Mouse (Mus musculus): ENCODE measurements around the gene Cyp11a1. TPM values are rescaled to one million over a fixed set of nuclear protein-coding genes. Genes with fewer than 3 reads are reported as not detected.

Cyp11a1 gene
- polyA plus RNA-seq, 1 experiment from 2014 or later: 0.45 TPM

GRCm38 (mm10) chr9:57975200-57975821 lies 30.9 kb upstream of the Cyp11a1 start:
- Histone ChIP-seq H3K36me3 (replicated peaks) (no peaks in the 10 kb centered on the region), H3K27me3 (no peaks in the 10 kb centered on the region), H3K27ac (no peak overlapping the region), H3K4me3 (replicated peaks) (no peak overlapping the region), H3K9me3 (no peaks in the 10 kb centered on the region), H3K4me2 (no peak overlapping the region), H3K4me1 (no peaks in the 10 kb centered on the region), H3K9ac (no peak overlapping the region)
- 80% methylated on average over 5 of the region's 5 CpGs for WGBS
- ATAC-seq (ENCODE audit: low FRiP score): no peak

- H3K36me3 ChIP-seq (replicated peaks): no peaks in the 10 kb centered on the region
- no peak overlapping the region for H3K4me3 ChIP-seq (replicated peaks)
- no peak overlapping the region for H3K9ac ChIP-seq
- no peak for ATAC-seq (ENCODE audit: low FRiP score)
- no peaks in the 10 kb centered on the region for H3K4me1 ChIP-seq
- 88% methylated on average over 6 of the region's 6 CpGs for WGBS
- H3K4me2 ChIP-seq: no peak overlapping the region
- no peaks in the 10 kb centered on the region for H3K27me3 ChIP-seq
- no peak overlapping the region for H3K27ac ChIP-seq
- H3K9me3 ChIP-seq: no peaks in the 10 kb centered on the region
Measured at GRCm38 (mm10) chr9:57978025-57978424, 28.2 kb upstream of the Cyp11a1 start.

GRCm38 (mm10) chr9:57978858-57979257 lies 27.4 kb upstream of the Cyp11a1 start:
- H3K4me2 ChIP-seq: no peak overlapping the region
- H3K27ac ChIP-seq: no peak overlapping the region
- 82% methylated on average over 3 of the region's 3 CpGs for WGBS
- no peaks in the 10 kb centered on the region for H3K9me3 ChIP-seq
- H3K4me3 ChIP-seq (replicated peaks): no peak overlapping the region
- H3K27me3 ChIP-seq: no peaks in the 10 kb centered on the region
- H3K36me3 ChIP-seq (replicated peaks): no peaks in the 10 kb centered on the region
- no peak overlapping the region for H3K9ac ChIP-seq
- no peaks in the 10 kb centered on the region for H3K4me1 ChIP-seq
- ATAC-seq (ENCODE audit: low FRiP score): no peak

GRCm38 (mm10) chr9:57980570-57980969 lies 25.6 kb upstream of the Cyp11a1 start:
- Histone ChIP-seq H3K4me2 (no peak overlapping the region), H3K36me3 (replicated peaks) (no peaks in the 10 kb centered on the region), H3K27me3 (no peaks in the 10 kb centered on the region), H3K9ac (no peak overlapping the region), H3K4me3 (replicated peaks) (no peak overlapping the region), H3K27ac (no peak overlapping the region), H3K9me3 (no peaks in the 10 kb centered on the region), H3K4me1 (no peaks in the 10 kb centered on the region)
- 86% methylated on average over 10 of the region's 10 CpGs for WGBS
- no peak for ATAC-seq (ENCODE audit: low FRiP score)

DNA sequence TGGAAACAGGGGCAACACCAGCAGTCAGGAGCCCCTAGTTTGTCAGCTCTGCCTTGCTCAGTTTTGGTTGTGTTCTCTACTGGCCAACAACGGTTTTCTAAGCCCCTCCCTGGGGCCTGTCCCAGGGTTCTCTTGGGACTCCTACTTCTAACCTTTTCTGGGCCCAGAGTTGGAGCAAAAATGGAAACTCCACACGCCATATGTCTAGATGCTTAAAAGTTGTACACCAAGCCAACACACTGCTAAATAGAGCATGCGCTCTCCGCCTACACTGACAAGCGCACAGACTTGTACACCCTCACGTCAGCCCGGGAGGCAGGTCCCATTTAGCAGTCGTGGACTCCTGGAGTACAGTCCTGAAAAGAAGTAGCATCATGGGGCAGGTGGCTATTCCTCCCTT lies 20.9 kb upstream of the Cyp11a1 start:
- Histone ChIP-seq H3K27ac (no peak overlapping the region), H3K27me3 (0 out of 2 replicates have a peak, but pooled peaks cover 4% of the 10 kb centered on the region), H3K4me2 (no peak overlapping the region), H3K4me1 (peaks cover 7% of the 10 kb centered on the region; the same call in 1 of the 2 replicates), H3K9me3 (no peaks in the 10 kb centered on the region), H3K36me3 (replicated peaks) (no peaks in the 10 kb centered on the region), H3K4me3 (replicated peaks) (no peak overlapping the region), H3K9ac (no peak overlapping the region)
- WGBS: 91% methylated on average over 8 of the region's 8 CpGs
- no peak for ATAC-seq (ENCODE audit: low FRiP score)

DNA sequence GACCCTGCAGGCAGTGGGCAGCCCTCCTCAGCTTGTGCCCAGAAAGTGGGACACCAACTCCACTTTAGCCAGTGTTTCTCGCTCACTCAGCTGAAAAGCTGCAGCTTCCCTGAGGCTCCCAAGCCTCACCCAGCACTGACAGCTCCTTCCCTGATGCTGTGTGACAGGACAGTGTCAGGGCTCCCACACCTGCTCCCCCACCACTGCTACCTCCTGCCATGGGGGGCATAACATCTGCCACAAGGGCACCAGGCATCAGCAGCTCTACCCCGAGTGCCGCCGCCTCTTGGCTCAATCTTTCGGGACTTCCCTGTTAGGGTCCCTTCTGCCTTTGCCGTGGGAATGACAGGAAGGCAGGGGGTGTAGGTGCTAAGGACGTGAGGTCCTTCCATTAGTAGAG lies 19.9 kb upstream of the Cyp11a1 start:
- Histone ChIP-seq H3K4me3 (replicated peaks) (no peak overlapping the region), H3K9ac (no peak overlapping the region), H3K36me3 (replicated peaks) (no peaks in the 10 kb centered on the region), H3K9me3 (no peaks in the 10 kb centered on the region), H3K4me1 (peaks cover 7% of the 10 kb centered on the region; the same call in 1 of the 2 replicates), H3K27me3 (0 out of 2 replicates have a peak, but pooled peaks cover 4% of the 10 kb centered on the region), H3K4me2 (no peak overlapping the region), H3K27ac (no peak overlapping the region)
- no peak for ATAC-seq (ENCODE audit: low FRiP score)
- WGBS: 90% methylated on average over 7 of the region's 7 CpGs

DNA sequence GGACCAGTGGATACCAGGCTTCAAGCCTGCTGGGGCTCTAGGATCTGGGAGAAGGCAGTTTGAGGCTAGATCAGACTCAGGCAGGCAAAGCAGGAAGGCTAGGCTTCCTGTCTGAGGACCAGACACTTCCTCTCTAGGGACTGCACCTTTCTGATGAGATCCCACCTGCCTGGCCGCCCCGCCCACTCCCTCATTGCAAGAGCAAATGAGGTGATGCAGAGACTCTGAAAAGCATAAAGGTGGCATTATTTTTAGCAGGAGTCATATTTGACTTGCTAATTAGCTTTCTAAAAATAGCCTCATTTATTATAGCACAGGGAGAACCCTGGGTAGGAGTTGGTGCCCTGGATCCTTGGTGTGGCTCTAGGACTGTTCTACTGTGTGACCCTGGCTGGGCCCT lies 18.1 kb upstream of the Cyp11a1 start:
- H3K9ac ChIP-seq: no peak overlapping the region
- peaks cover 12% of the 10 kb centered on the region for H3K4me1 ChIP-seq
- H3K27ac ChIP-seq: no peak overlapping the region
- H3K4me2 ChIP-seq: no peak overlapping the region
- H3K9me3 ChIP-seq: no peaks in the 10 kb centered on the region
- ATAC-seq (ENCODE audit: low FRiP score): no peak
- H3K4me3 ChIP-seq (replicated peaks): no peak overlapping the region
- WGBS: 85% methylated on average over 2 of the region's 2 CpGs
- H3K27me3 ChIP-seq: 0 out of 2 replicates have a peak, but pooled peaks cover 4% of the 10 kb centered on the region
- H3K36me3 ChIP-seq (replicated peaks): no peaks in the 10 kb centered on the region

DNA sequence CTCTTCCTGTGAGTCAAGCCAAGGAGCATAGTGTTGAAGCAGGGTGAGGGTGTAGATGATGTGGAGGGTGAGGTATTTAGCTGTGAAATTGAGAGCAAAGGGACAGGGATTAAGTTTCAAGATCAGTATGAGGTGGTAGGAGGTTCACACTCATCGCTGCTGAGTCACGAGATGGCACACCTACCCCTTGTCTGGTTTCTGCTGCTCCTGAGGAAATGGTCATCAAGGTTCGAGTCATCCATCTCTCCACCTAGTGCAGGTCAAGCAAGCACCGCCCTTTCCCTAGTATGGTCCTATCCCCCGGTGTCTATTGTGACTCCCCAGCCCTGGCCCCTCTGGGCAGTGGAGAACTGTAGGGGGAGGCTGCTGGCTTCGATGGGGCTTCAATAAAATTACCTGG lies 16.9 kb upstream of the Cyp11a1 start:
- H3K9ac ChIP-seq: no peak overlapping the region
- no peak overlapping the region for H3K4me3 ChIP-seq (replicated peaks)
- no peak overlapping the region for H3K27ac ChIP-seq
- WGBS: 83% methylated on average over 6 of the region's 6 CpGs
- no peak for ATAC-seq (ENCODE audit: low FRiP score)
- H3K4me2 ChIP-seq: no peak overlapping the region
- H3K4me1 ChIP-seq: peaks cover 16% of the 10 kb centered on the region
- no peaks in the 10 kb centered on the region for H3K9me3 ChIP-seq
- 0 out of 2 replicates have a peak, but pooled peaks cover 4% of the 10 kb centered on the region for H3K27me3 ChIP-seq
- no peaks in the 10 kb centered on the region for H3K36me3 ChIP-seq (replicated peaks)

- Histone ChIP-seq H3K27me3 (0 out of 2 replicates have a peak, but pooled peaks cover 4% of the 10 kb centered on the region), H3K9ac (no peak overlapping the region), H3K9me3 (no peaks in the 10 kb centered on the region), H3K4me1 (peaks cover 16% of the 10 kb centered on the region), H3K4me2 (no peak overlapping the region), H3K36me3 (replicated peaks) (no peaks in the 10 kb centered on the region), H3K4me3 (replicated peaks) (no peak overlapping the region), H3K27ac (no peak overlapping the region)
- 44% methylated on average over 10 of the region's 10 CpGs for WGBS
- ATAC-seq (ENCODE audit: low FRiP score): peak; percentile 64; the same call in 1 of the 2 replicates
Measured at GRCm38 (mm10) chr9:57990438-57991110, 15.6 kb upstream of the Cyp11a1 start.

GRCm38 (mm10) chr9:57992060-57992459 lies 14.2 kb upstream of the Cyp11a1 start:
- WGBS: 84% methylated on average over 3 of the region's 3 CpGs
- Histone ChIP-seq H3K36me3 (replicated peaks) (no peaks in the 10 kb centered on the region), H3K27me3 (peaks cover 14% of the 10 kb centered on the region), H3K4me2 (no peak overlapping the region), H3K27ac (no peak overlapping the region), H3K4me3 (replicated peaks) (no peak overlapping the region), H3K9me3 (no peaks in the 10 kb centered on the region), H3K4me1 (peaks cover 16% of the 10 kb centered on the region), H3K9ac (no peak overlapping the region)
- no peak for ATAC-seq (ENCODE audit: low FRiP score)

- Histone ChIP-seq H3K27ac (no peak overlapping the region), H3K4me3 (replicated peaks) (no peak overlapping the region), H3K27me3 (peaks cover 23% of the 10 kb centered on the region), H3K4me1 (peaks cover 21% of the 10 kb centered on the region), H3K4me2 (no peak overlapping the region), H3K9ac (no peak overlapping the region), H3K9me3 (no peaks in the 10 kb centered on the region), H3K36me3 (replicated peaks) (no peaks in the 10 kb centered on the region)
- WGBS: 53% methylated on average over 8 of the region's 8 CpGs
- no peak for ATAC-seq (ENCODE audit: low FRiP score)
Measured at GRCm38 (mm10) chr9:57992781-57993591, 13.2 kb upstream of the Cyp11a1 start.

- WGBS: 37% methylated on average over 4 of the region's 4 CpGs
- H3K27ac ChIP-seq: no peak overlapping the region
Measured at GRCm38 (mm10) chr9:57995282-57995681, 10.9 kb upstream of the Cyp11a1 start.

More at GRCm38 (mm10) chr9:57995282-57995681, 10.9 kb upstream of the Cyp11a1 start:
- H3K9ac ChIP-seq: no peak overlapping the region
- H3K27me3 ChIP-seq: peaks cover 34% of the 10 kb centered on the region
- no peaks in the 10 kb centered on the region for H3K9me3 ChIP-seq
- no peaks in the 10 kb centered on the region for H3K36me3 ChIP-seq (replicated peaks)
- no peak overlapping the region for H3K4me2 ChIP-seq
- no peak overlapping the region for H3K4me3 ChIP-seq (replicated peaks)
- no peak for ATAC-seq (ENCODE audit: low FRiP score)
- H3K4me1 ChIP-seq: peaks cover 18% of the 10 kb centered on the region
